Mouse (Mus musculus): ENCODE measurements around the gene Ythdf2.

DNA sequence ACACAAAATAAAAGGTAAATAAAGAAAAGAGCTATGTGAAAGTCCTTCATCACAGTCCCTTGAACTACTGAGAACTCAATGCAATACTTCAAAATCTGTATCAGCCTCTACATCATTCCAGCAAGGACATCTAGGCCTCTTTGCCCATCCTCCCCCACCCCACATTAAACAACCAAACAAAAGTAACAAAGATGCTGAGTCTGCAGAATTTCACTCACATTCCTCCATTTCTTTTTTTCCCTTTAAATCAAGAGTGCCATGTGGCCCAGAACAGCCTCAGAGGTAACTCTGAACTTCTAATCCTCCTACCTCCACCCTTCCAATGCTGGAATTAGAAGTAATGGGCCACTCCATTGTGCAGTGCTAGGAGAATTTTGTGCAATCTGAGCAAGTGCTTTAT lies 13.3 kb downstream of the Ythdf2 start:
- TF ChIP-seq POLR2A (IDR thresholded peaks at IDR 0.05; ENCODE audit: extremely low read depth, insufficient read depth, low read length): no peak
- no peak for TF ChIP-seq CTCF (IDR thresholded peaks at IDR 0.05; ENCODE audit: extremely low read depth, insufficient read depth, low read length)
